Mouse (Mus musculus) embryonic fibroblast, embryonic 13.5 days (primary cell): Measurements from ENCODE around the gene Il12a.

Experiments
- CTCF ChIP-seq: IDR thresholded peaks from 2 replicates; pipeline ENCODE4 v1.5.1; 2011; ENCODE audit warnings: mild to moderate bottlenecking, control low read depth, low read length, moderate library complexity, borderline replicate concordance; ENCODE audit not compliant: insufficient read depth
- POLR2A ChIP-seq: IDR thresholded peaks from 2 replicates; pipeline ENCODE4 v1.6.1; 2011; ENCODE audit warnings: low read depth, mild to moderate bottlenecking, control low read depth, low read length, moderate library complexity

- TF ChIP-seq CTCF (no peak), POLR2A (no peak)
These were observed 22.6 kb upstream of the Il12a start for GRCm38 (mm10) chr3:68667852-68668251.
